Mouse (Mus musculus) cerebellum, adult 2 months (tissue): ENCODE data around the gene Aox3. TPM values are rescaled to one million over a fixed set of nuclear protein-coding genes. Genes with fewer than 3 reads are reported as not detected.
A peak's percentile ranks its signal among the peaks of the same experiment; 100 is the strongest.

Experiments used
- DNase-seq, 2 experiments: peaks; one replicate each; pipeline ENCODE4 v3.0.0; 2021
- H3K27ac ChIP-seq: fragments of 200-500 bp; 2 replicates; pipeline ENCODE4 v1.5.1; 2012; ENCODE audit warnings: low read length, control low read depth, inconsistent platforms; ENCODE audit not compliant: insufficient read depth
- H3K27me3 ChIP-seq: fragments of 200-500 bp; 2 replicates; pipeline ENCODE4 v1.6.1; 2012; ENCODE audit warnings: inconsistent platforms, mild to moderate bottlenecking, low read length, moderate library complexity; ENCODE audit not compliant: control insufficient read depth, insufficient read depth
- H3K4me1 ChIP-seq: fragments of 200-500 bp; 2 replicates; pipeline ENCODE4 v1.6.1; 2011; ENCODE audit warnings: low read length; ENCODE audit not compliant: control insufficient read depth, insufficient read depth
- H3K4me3 ChIP-seq: fragments of 200-500 bp; replicated peaks from 2 replicates; pipeline ENCODE3; 2011; ENCODE audit warnings: mild to moderate bottlenecking, low read depth, low read length, control low read depth; ENCODE audit not compliant: insufficient read depth
- CTCF ChIP-seq: fragments of 200-500 bp; IDR thresholded peaks from 2 replicates; pipeline ENCODE4 v1.5.1; 2011; ENCODE audit warnings: low read depth, mild to moderate bottlenecking, control low read depth, low read length, moderate library complexity, borderline replicate concordance; ENCODE audit not compliant: insufficient read depth
- POLR2A ChIP-seq: fragments of 200-500 bp; IDR thresholded peaks from 2 replicates; pipeline ENCODE4 v1.6.1; 2011; ENCODE audit warnings: low read length, control low read depth, borderline replicate concordance; ENCODE audit not compliant: insufficient read depth
- WGBS: fragments of 180-500 bp; shearing (Covaris S2); methylation state at CpG from one replicate; pipeline ENCODE4 v1.1.7; 2018; 5-methylcytosine and 5-hydroxymethylcytosine counted together
- polyA plus RNA-seq: library from polyadenylated mRNA; depleted of rRNA; stranded (reverse); fragments of >200 nt; gene quantifications from 2 replicates; pipeline ENCODE4 v1.2.3, GENCODE M21; 2012

The Aox3 gene
- polyA plus RNA-seq, 1 experiment = 0.33 TPM

- TF ChIP-seq POLR2A = no peak
- no peak for TF ChIP-seq CTCF
- Histone ChIP-seq H3K4me3 (no peak overlapping the region), H3K27ac (no peak overlapping the region), H3K4me1 (no peaks in the 10 kb centered on the region), H3K27me3 (no peaks in the 10 kb centered on the region)
- DNase-seq = no peak
These were observed 25.0 kb downstream of the Aox3 start for GRCm38 (mm10) chr1:58137891-58138290.

- Histone ChIP-seq H3K27me3 (no peaks in the 10 kb centered on the region), H3K4me3 (no peak overlapping the region), H3K4me1 (peaks cover under 1% of the 10 kb centered on the region; the same call in 1 of the 2 replicates), H3K27ac (no peak overlapping the region)
- no peak for TF ChIP-seq CTCF
- no peak for TF ChIP-seq POLR2A
- 96% methylated on average over 9 of the region's 9 CpGs for WGBS
- DNase-seq = no peak
These were observed 26.1 kb downstream of the Aox3 start for GRCm38 (mm10) chr1:58138986-58139385.

- 79% methylated on average over 5 of the region's 5 CpGs for WGBS
These were observed 27.7 kb downstream of the Aox3 start for GRCm38 (mm10) chr1:58140607-58141006.

GRCm38 (mm10) chr1:58144384-58145069 lies 31.6 kb downstream of the Aox3 start:
- no peaks in the 10 kb centered on the region for H3K27me3 ChIP-seq
- H3K4me1 ChIP-seq = peaks cover 5% of the 10 kb centered on the region; the same call in 1 of the 2 replicates
- TF ChIP-seq CTCF = peak; percentile 18; the same call in 1 of the 2 replicates
- no peak for TF ChIP-seq POLR2A
- H3K4me3 ChIP-seq = no peak overlapping the region
- 30% methylated on average over 10 of the region's 10 CpGs for WGBS
- H3K27ac ChIP-seq = no peak overlapping the region
- DNase-seq = peak; percentile 26 to 33

More at GRCm38 (mm10) chr1:58140607-58141006, 27.7 kb downstream of the Aox3 start:
- no peak for TF ChIP-seq POLR2A
- TF ChIP-seq CTCF = no peak
- no peaks in the 10 kb centered on the region for H3K27me3 ChIP-seq
- no peak overlapping the region for H3K4me3 ChIP-seq
- no peak overlapping the region for H3K27ac ChIP-seq
- DNase-seq = no peak
- peaks cover 5% of the 10 kb centered on the region; the same call in 1 of the 2 replicates for H3K4me1 ChIP-seq

GRCm38 (mm10) chr1:58146026-58146425 lies 33.1 kb downstream of the Aox3 start:
- no peak for DNase-seq
- peaks cover 5% of the 10 kb centered on the region; the same call in 1 of the 2 replicates for H3K4me1 ChIP-seq
- H3K27ac ChIP-seq = no peak overlapping the region
- WGBS = 86% methylated on average over 10 of the region's 10 CpGs
- no peak overlapping the region for H3K4me3 ChIP-seq
- no peak for TF ChIP-seq POLR2A
- no peak for TF ChIP-seq CTCF
- H3K27me3 ChIP-seq = no peaks in the 10 kb centered on the region

- H3K27me3 ChIP-seq = no peaks in the 10 kb centered on the region
- DNase-seq = no peak
- TF ChIP-seq POLR2A (no peak), CTCF (no peak)
These were observed 34.8 kb downstream of the Aox3 start for GRCm38 (mm10) chr1:58147776-58148175.

GRCm38 (mm10) chr1:58152247-58152646 lies 39.3 kb downstream of the Aox3 start:
- H3K4me3 ChIP-seq = no peak overlapping the region
- no peak overlapping the region for H3K27ac ChIP-seq
- no peaks in the 10 kb centered on the region for H3K27me3 ChIP-seq
- TF ChIP-seq CTCF (no peak), POLR2A (no peak)
- DNase-seq = no peak
- H3K4me1 ChIP-seq = no peaks in the 10 kb centered on the region
- 89% methylated on average over 8 of the region's 8 CpGs for WGBS

More at GRCm38 (mm10) chr1:58147776-58148175, 34.8 kb downstream of the Aox3 start:
- peaks cover 5% of the 10 kb centered on the region; the same call in 1 of the 2 replicates for H3K4me1 ChIP-seq
- no peak overlapping the region for H3K27ac ChIP-seq
- WGBS = 82% methylated on average over 6 of the region's 6 CpGs
- H3K4me3 ChIP-seq = no peak overlapping the region

GRCm38 (mm10) chr1:58156747-58157146 lies 43.8 kb downstream of the Aox3 start:
- Histone ChIP-seq H3K4me3 (no peak overlapping the region), H3K4me1 (no peaks in the 10 kb centered on the region; the same call in 1 of the 2 replicates), H3K27ac (no peak overlapping the region), H3K27me3 (no peaks in the 10 kb centered on the region)
- DNase-seq = no peak
- peak; percentile 33; the same call in 1 of the 2 replicates for TF ChIP-seq CTCF
- no peak for TF ChIP-seq POLR2A
- 56% methylated on average over 5 of the region's 5 CpGs for WGBS
